Mouse (Mus musculus) thymus, adult 2 months (tissue): ENCODE measurements around the gene Vdr. TPM values are rescaled to one million over a fixed set of nuclear protein-coding genes. Genes with fewer than 3 reads are reported as not detected.

Experiments
- DNase-seq: peaks from one replicate; pipeline ENCODE4 v3.0.0; 2021
- H3K27ac ChIP-seq: fragments of 200-500 bp; 2 replicates; pipeline ENCODE4 v1.5.1; 2012; ENCODE audit warnings: low read length, control low read depth; ENCODE audit not compliant: control insufficient read depth, insufficient read depth
- H3K27me3 ChIP-seq: fragments of 200-500 bp; 2 replicates; pipeline ENCODE4 v1.6.1; 2012; ENCODE audit warnings: mild to moderate bottlenecking, low read length, moderate library complexity, mixed read lengths; ENCODE audit not compliant: control insufficient read depth, insufficient read depth
- H3K36me3 ChIP-seq: fragments of 200-500 bp; 2 replicates; pipeline ENCODE4 v1.6.1; 2012; ENCODE audit warnings: mild to moderate bottlenecking, low read length, moderate library complexity; ENCODE audit not compliant: control insufficient read depth, insufficient read depth
- H3K4me1 ChIP-seq: fragments of 200-500 bp; replicated peaks from 2 replicates; pipeline ENCODE4 v1.6.1; 2012; ENCODE audit warnings: low read length; ENCODE audit not compliant: control insufficient read depth, insufficient read depth
- H3K4me3 ChIP-seq: fragments of 200-500 bp; 2 replicates; pipeline ENCODE4 v1.5.1; 2012; ENCODE audit warnings: mild to moderate bottlenecking, low read length, control low read depth, moderate library complexity; ENCODE audit not compliant: control insufficient read depth, insufficient read depth
- CTCF ChIP-seq: fragments of 200-500 bp; IDR thresholded peaks from 2 replicates; pipeline ENCODE4 v1.5.1; 2012; ENCODE audit warnings: mild to moderate bottlenecking, control low read depth, low read length, moderate library complexity, borderline replicate concordance; ENCODE audit not compliant: control insufficient read depth, poor library complexity, insufficient read depth; ENCODE audit errors: extremely low read depth
- POLR2A ChIP-seq: fragments of 200-500 bp; IDR thresholded peaks from 2 replicates; pipeline ENCODE4 v1.6.1; 2012; ENCODE audit warnings: mild to moderate bottlenecking, low read length, control low read depth, moderate library complexity; ENCODE audit not compliant: control insufficient read depth, poor library complexity, insufficient read depth; ENCODE audit errors: extremely low read depth
- WGBS: fragments of 180-500 bp; shearing (Covaris S2); methylation state at CpG from one replicate; pipeline ENCODE4 v1.1.7; 2018; 5-methylcytosine and 5-hydroxymethylcytosine counted together
- polyA plus RNA-seq: library from polyadenylated mRNA; depleted of rRNA; stranded (reverse); fragments of >200 nt; gene quantifications from 2 replicates; pipeline ENCODE4 v1.2.3, GENCODE M21; 2012

Vdr gene
- polyA plus RNA-seq, 1 experiment = 6.2 TPM

GRCm38 (mm10) chr15:97824042-97824441, 86.4 kb downstream of the Vdr start:
- TF ChIP-seq POLR2A (no peak), CTCF (no peak)
- 58% methylated on average over 6 of the region's 6 CpGs for WGBS
- DNase-seq = no peak
- Histone ChIP-seq H3K4me3 (no peak overlapping the region), H3K27me3 (no peaks in the 10 kb centered on the region), H3K4me1 (peaks cover 87% of the 10 kb centered on the region), H3K36me3 (peaks cover 28% of the 10 kb centered on the region), H3K27ac (peak overlapping the region; percentile 17)

GRCm38 (mm10) chr15:97823479-97823878, 87.0 kb downstream of the Vdr start:
- Histone ChIP-seq H3K27me3 (no peaks in the 10 kb centered on the region), H3K36me3 (peaks cover 30% of the 10 kb centered on the region), H3K27ac (no peak overlapping the region; the same call in 1 of the 2 replicates), H3K4me1 (peaks cover 81% of the 10 kb centered on the region), H3K4me3 (no peak overlapping the region)
- TF ChIP-seq POLR2A = no peak
- no peak for TF ChIP-seq CTCF
- no peak for DNase-seq
- 84% methylated on average over 12 of the region's 12 CpGs for WGBS

- H3K4me3 ChIP-seq = no peak overlapping the region
- H3K36me3 ChIP-seq = peaks cover 32% of the 10 kb centered on the region
- 30% methylated on average over 11 of the region's 12 CpGs for WGBS
- H3K4me1 ChIP-seq = peaks cover 81% of the 10 kb centered on the region
- no peak for DNase-seq
- TF ChIP-seq POLR2A (no peak), CTCF (no peak)
- no peaks in the 10 kb centered on the region for H3K27me3 ChIP-seq
- H3K27ac ChIP-seq = no peak overlapping the region
Measured at GRCm38 (mm10) chr15:97822545-97823228, 87.7 kb downstream of the Vdr start.

- DNase-seq = peak; percentile 61
- no peak overlapping the region for H3K4me3 ChIP-seq
- peaks cover 32% of the 10 kb centered on the region for H3K36me3 ChIP-seq
- 14% methylated on average over 6 of the region's 6 CpGs for WGBS
- H3K27ac ChIP-seq = peak overlapping the region; percentile 48
- peaks cover 81% of the 10 kb centered on the region for H3K4me1 ChIP-seq
- H3K27me3 ChIP-seq = no peaks in the 10 kb centered on the region
- TF ChIP-seq CTCF = 0 out of 2 replicates have a peak, but pooled peaks have one; percentile 20
- TF ChIP-seq POLR2A = no peak
Measured at GRCm38 (mm10) chr15:97821983-97822363, 88.5 kb downstream of the Vdr start.

DNA sequence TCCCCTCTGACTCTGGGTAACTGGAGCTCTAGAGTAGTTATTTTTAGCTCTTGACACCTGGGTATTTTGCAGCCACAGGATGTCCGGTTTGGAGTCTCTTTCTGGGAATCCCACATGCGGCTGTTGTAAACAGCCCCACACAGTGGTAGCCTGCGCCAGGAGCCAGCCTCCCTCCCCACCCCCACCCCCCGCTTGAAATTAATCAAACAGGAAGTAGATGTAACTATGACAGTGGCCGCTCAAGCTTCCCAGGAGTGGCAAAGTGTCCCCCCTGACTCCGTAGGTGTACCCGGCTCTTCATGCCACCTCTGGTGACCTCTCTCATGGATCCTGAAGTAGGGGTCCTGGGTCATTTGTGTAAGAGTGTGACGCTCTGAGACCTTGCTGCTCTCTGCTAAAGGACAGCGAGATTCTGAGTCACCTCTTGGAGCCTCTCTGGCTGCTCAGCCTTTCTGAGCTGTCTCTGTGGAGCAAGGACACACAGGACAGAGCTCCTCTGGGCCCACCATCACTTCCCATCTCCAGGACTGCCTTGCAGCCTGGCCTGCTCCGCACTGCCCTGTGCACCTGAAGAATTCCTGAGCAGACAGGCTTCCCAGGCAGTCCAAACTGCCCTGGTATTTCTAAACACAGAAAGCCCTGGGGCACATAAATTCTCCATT, 89.0 kb downstream of the Vdr start:
- no peak for DNase-seq
- TF ChIP-seq POLR2A = no peak
- TF ChIP-seq CTCF = no peak
- H3K4me3 ChIP-seq = no peak overlapping the region
- no peaks in the 10 kb centered on the region for H3K27me3 ChIP-seq
- H3K36me3 ChIP-seq = peaks cover 29% of the 10 kb centered on the region
- peak overlapping the region; percentile 48 for H3K27ac ChIP-seq
- H3K4me1 ChIP-seq = peaks cover 80% of the 10 kb centered on the region
- 11% methylated on average over 10 of the region's 10 CpGs for WGBS

GRCm38 (mm10) chr15:97819937-97820336, 90.5 kb downstream of the Vdr start:
- Histone ChIP-seq H3K4me3 (no peak overlapping the region), H3K27me3 (no peaks in the 10 kb centered on the region), H3K36me3 (peaks cover 36% of the 10 kb centered on the region), H3K4me1 (peaks cover 76% of the 10 kb centered on the region), H3K27ac (no peak overlapping the region)
- WGBS = 86% methylated on average over 9 of the region's 9 CpGs
- DNase-seq = no peak
- TF ChIP-seq CTCF (no peak), POLR2A (no peak)
